Comparison of ENCODE assay signal across 8 mouse cellular contexts in the genomic region with DNA sequence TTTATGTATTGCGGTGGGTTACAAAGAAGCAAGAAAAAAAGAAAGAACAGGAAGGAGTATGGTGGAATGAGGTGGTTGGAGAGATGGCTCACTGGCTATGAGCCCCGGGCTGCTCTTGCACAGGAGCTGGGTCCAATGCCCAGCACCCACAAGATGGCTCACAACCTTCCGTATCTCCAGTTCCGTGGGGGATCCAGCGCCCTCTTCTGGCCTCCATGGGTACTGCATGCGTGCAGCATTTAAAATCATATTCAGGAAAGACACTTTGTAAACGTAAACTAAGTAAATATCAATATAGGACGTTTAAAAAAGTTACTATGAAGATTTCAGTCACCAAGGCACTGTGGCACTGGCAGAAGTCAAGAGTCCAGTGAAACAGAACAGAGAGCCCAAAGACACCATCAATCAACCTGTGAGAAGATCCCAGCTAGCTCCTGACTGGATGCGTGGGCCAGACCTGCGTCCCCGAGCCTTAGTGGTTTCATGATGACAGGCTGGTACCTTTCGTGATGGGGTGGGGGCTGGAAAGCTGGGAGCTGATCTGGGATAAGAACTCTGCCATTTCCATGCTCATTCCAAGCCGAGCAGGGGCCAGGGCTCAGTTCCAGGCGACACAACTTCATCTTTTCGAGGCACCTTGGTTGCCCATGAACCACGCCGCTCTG. TPM values are rescaled to one million over a fixed set of nuclear protein-coding genes. Genes with fewer than 3 reads are reported as not detected.
DNase-seq lines count a peak whose midpoint lies in the region; ATAC-seq lines count a peak whose summit lies in the region.

No protein-coding gene starts in this region.

- no peaks in the 10 kb centered on the region for H3K27me3 ChIP-seq in forebrain, embryonic 13.5 days

- H3K4me1 ChIP-seq in forebrain, embryonic 13.5 days, result peaks cover 26% of the 10 kb centered on the region

- peak overlapping the region; percentile 93 for H3K4me3 ChIP-seq in forebrain, embryonic 13.5 days

- H3K27ac ChIP-seq in forebrain, embryonic 13.5 days, result peak overlapping the region; percentile 80; the same call in 1 of the 2 replicates

- H3K4me2 ChIP-seq in forebrain, embryonic 13.5 days, result peak overlapping the region; percentile 92

- ATAC-seq in forebrain, embryonic 13.5 days, result no peak

- H3K9ac ChIP-seq in forebrain, embryonic 13.5 days, result peak overlapping the region; percentile 79

- no peaks in the 10 kb centered on the region for H3K9me3 ChIP-seq in forebrain, embryonic 13.5 days (replicated peaks)

- H3K36me3 ChIP-seq in forebrain, embryonic 13.5 days (ENCODE audit: poor library complexity, severe bottlenecking), result peaks cover 9% of the 10 kb centered on the region; the same call in 1 of the 2 replicates

- WGBS in forebrain, embryonic 13.5 days, result 21% methylated on average over 17 of the region's 17 CpGs

- DNase-seq in layer of hippocampus, adult 11-12 months (ENCODE audit: low spot score), result peak; percentile 56
- DNase-seq in layer of hippocampus, postnatal 36 days, result no peak
- peak; percentile 30 for DNase-seq in c-Kit-positive CD71-positive TER-119-negative erythroid progenitor cells, embryonic 14.5 days (ENCODE audit: low read depth)
- peak; percentile 63 for DNase-seq in kidney, adult 9 months
- peak; percentile 34 for DNase-seq in lung, postnatal 25 days (ENCODE audit: low spot score)
- peak; percentile 54 for DNase-seq in spleen, adult 12 weeks (ENCODE audit: low spot score)
- DNase-seq in left cerebral cortex, adult 18-20 months (ENCODE audit: low spot score in 2 of 2), result no peak

RNA-seq across cellular contexts. Expression of a gene that starts 0.9 kb away (rescaled TPM):
- 10 to 100 TPM; 34.1 to 36.2 TPM for total RNA-seq in layer of hippocampus, postnatal 36 days (2021)
- polyA plus RNA-seq in forebrain, embryonic 13.5 days (2015; fragmentation: Nextera tagmentation; extraction: Ambion mirVana), result 23.5 and 24.3 TPM in 2 replicates
- total RNA-seq in left cerebral cortex, adult 18-20 months (2021), result 10 to 100 TPM; 36.3 to 39.2 TPM

RNA-seq across cellular contexts. Expression of a gene that starts 4.7 kb away (rescaled TPM):
- total RNA-seq in layer of hippocampus, postnatal 36 days (2021), result 10 to 100 TPM; 52.6 to 57.5 TPM
- 80.8 and 83.0 TPM in 2 replicates for polyA plus RNA-seq in forebrain, embryonic 13.5 days (2015; fragmentation: Nextera tagmentation; extraction: Ambion mirVana)
- 10 to 100 TPM; 60.7 to 65.3 TPM for total RNA-seq in left cerebral cortex, adult 18-20 months (2021)

RNA-seq across cellular contexts. Expression of a gene that starts 15.6 kb away (rescaled TPM):
- total RNA-seq in layer of hippocampus, postnatal 36 days (2021), result 10 to 100 TPM; 27.2 to 30.7 TPM
- 5.8 and 6.1 TPM in 2 replicates for polyA plus RNA-seq in forebrain, embryonic 13.5 days (2015; fragmentation: Nextera tagmentation; extraction: Ambion mirVana)
- total RNA-seq in left cerebral cortex, adult 18-20 months (2021), result 10 to 100 TPM; 53.1 to 57.1 TPM

Comparison
In these comparisons a context has a peak if more than half of its experiments do, and no peak if none do; other contexts are left out.
1. DNase-seq: peak in layer of hippocampus, adult 11-12 months (single experiment), c-Kit-positive CD71-positive TER-119-negative erythroid progenitor cells, embryonic 14.5 days (single experiment), kidney, adult 9 months (single experiment), lung, postnatal 25 days (single experiment) and spleen, adult 12 weeks (single experiment); none in layer of hippocampus, postnatal 36 days (0 of 2) and left cerebral cortex, adult 18-20 months (0 of 2).